Mouse (Mus musculus) mature B cell (primary cell): Measurements from ENCODE around the gene Pex16.

ENCODE experiments used
- in situ Hi-C: fragments of 300-500 bp; cut with MboI; formaldehyde crosslinking; loops from 2 replicates; pipeline ENCODE4 v1.14.3; 2019

Pex16 gene

DNA sequence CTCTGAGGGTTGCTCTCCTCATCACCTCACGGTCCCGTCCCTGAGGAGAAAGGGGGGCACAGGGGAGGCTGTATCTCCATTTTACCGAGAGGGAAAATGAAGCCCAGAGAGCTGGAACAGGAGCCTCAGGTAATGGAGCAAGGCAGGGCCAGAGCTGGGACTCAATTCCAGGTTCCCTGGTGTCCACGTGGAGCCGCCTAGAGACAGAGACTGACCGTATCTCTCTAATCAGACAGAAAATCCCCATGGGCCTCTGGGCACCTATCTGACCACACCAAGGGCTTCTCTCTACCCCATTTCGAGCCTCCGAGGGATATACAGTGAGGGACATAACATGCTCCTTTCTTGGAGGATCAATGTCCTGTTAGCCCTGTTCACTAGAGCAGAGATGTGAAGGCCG lies 48.7 kb downstream of the Pex16 start:
- in situ Hi-C loops = no loop called here

DNA sequence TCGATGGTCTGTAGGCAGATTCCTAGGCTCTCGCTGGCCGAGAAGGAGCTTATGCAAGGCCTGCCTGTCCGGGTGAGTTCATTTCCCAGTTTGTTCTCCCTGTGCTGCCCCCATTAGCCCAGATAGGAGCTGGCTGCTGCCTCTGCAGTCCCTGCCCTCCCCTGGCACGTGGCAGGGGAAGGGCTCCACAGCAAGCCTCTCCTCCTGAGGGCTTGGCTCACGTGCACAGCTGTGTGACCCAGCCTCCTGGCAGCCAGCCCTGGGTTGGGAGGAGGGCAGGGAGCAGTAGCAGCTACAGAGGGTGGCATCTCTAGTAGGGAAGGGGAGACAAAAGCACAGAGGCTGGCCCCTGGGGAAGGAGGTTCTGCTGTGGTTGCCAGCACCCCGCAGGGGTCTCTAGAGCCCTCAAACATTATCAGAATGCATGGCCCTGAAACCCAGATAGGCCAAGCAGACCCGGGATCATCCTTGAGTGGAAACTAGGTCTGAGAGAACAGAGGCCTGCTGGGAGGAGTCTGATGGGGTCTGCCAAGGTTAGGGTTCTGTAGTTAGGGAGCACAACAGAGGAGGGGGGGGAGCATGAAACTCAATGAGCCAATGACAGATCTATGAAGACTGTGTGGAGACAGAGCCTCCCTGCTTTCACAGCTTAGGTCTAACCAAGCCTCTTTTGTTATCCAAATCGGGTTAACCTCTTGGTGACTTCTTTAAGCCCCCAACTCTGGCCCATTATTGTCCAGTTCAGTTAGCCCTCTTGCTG lies 49.4 kb downstream of the Pex16 start:
- in situ Hi-C loops = no loop called here

DNA sequence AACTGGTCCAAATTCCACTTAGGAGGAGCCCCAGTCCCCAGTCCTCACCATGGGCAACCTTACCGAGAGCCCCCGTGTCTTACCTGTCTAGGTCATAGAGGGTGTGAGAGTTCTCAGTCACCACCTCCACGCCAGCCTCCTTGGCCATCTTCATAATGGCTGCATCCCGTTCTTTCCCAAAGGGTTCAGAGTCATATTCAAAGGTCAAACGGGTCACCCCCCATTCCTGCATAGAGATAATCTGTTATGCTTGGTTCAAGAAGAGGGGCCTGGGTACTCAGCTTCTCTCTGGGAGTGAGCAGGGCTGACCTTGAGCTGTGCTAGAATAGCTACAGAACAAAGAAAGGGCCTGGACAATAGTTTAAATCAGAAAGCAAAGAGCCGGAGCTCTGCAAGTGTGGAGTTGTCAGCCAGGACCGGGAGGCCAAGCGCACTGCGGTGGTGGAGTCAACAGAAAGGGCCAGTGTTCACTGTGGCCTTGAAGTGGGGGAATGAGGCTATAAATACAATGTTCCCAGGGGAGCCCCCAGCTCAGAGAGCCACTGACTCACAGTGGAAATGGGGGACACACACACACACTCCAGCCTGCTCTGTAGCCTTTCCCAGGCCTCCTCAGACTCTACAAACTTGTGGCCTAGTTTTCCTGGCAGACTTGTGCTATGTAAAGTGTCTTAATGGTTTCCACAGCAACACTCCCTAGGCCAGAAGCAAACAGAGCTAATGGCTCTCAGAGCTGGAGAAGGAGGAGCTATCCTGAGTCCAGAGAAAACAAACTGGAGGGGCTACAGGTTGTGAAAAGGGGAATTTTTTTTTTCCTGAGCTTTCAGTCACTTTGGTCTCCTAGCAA lies 50.2 kb downstream of the Pex16 start:
- in situ Hi-C loops = no loop called here

DNA sequence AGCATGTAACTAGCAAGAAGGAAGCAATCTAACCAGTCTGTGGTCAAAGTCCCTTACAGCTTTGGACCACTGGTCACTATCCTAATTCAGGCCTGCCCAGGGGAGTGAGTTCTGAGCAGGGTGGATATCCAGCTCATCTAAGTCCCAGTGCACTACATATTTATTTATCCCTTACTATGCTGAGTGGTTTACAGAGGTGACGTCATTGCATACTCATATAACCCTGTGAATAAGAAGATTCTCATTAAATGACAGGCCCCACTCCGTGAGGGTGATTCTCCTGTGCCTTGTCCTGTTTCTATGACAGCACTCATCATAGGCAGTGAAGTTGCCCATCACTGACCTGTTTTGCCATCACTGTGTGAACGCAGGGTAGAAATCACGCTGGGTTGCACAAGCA lies 50.9 kb downstream of the Pex16 start:
- in situ Hi-C loops = no loop called here

DNA sequence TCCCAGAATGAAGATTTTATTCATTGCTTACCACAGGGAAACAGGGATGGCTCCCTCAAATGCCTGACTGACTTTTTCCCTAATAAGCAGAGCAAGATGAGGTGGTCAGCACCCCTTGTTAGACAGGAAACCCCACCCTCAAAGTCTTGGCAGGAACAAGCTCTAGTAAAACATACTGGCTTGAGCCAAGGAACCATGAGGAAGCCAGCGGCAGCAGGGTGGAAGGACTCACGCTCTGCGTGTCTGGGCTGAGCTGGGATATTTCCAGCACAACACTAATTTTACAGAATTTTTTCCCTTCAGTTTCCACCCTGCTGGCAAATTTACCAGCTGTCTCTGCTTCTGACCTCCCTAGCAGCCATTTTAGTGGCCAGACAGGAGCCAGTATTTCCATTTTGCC lies 52.0 kb downstream of the Pex16 start:
- in situ Hi-C loops = no loop called here

DNA sequence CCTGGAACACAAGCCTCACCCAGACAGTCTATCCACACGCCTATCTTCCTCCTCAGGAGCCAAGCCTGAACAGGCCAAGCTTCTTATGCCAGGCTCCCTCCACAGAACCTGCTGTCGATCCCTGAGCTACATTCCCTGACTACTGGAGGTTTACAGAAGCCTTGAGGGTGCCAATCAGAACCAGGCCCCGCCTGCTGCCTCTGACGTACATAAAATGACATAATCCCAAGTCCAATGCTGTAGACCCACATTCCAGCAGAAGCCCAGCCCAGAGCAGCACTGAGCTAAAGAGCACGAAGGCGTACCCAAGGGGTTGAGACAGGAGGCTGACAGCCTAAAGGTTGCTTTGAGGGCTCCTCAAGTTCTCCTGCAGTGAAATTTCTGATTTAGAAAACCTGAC lies 53.4 kb downstream of the Pex16 start:
- in situ Hi-C loops = no loop called here

DNA sequence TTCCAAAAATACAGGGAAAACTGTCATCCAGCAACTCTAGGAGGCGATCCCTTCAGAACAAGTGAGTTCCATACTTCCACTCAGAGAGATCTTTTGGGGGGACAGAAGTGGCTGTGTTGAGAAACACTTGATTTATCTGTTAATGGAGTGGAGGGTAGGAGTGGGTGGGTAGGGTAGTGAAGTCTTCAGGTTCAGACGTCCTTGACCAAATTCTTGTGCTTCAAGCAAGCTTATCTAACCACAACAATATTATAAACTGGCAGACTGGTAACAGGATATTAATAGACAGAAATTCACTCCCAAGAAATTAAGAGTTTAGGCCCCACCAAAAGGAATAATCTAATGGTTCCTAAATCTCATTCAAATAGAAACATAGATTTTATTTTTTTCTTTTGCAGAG lies 55.6 kb downstream of the Pex16 start:
- in situ Hi-C loops = no loop called here
